Mouse (Mus musculus): Measurements from ENCODE around the gene Aspdh.

Gene Aspdh

DNA sequence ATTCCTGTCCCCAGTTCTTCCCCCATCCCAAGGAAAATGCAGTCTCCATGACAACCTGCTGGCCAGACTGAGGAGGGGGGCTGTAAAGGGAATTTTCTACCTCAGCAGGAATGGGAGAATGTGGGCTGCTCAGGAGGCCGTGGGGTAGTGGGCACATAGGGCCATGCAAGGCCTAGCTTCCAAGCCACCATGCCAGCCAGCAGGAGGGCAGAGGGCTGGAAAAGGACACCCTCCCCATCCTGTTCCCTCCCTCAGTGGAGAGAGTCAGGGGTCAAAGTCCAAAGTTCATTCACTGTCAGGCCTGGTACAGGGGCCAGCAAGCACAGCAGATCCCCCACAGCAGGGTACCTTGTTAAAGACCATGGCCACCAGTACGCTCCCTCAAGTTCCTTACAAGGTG, at the start of gene Aspdh:
Aspdh (plus strand) TSS at position 281 of the 400 bp plus-strand sequence.
- no peak for DNase-seq (ENCODE audit: low spot score in 2 of 2)

- DNase-seq (ENCODE audit: low spot score in 2 of 2), result no peak
Observed at GRCm38 (mm10) chr7:44427666-44428065, 37.5 kb upstream of the Aspdh start.

GRCm38 (mm10) chr7:44428171-44428950, 36.8 kb upstream of the Aspdh start:
- no peak for DNase-seq (ENCODE audit: low spot score in 2 of 2)

DNA sequence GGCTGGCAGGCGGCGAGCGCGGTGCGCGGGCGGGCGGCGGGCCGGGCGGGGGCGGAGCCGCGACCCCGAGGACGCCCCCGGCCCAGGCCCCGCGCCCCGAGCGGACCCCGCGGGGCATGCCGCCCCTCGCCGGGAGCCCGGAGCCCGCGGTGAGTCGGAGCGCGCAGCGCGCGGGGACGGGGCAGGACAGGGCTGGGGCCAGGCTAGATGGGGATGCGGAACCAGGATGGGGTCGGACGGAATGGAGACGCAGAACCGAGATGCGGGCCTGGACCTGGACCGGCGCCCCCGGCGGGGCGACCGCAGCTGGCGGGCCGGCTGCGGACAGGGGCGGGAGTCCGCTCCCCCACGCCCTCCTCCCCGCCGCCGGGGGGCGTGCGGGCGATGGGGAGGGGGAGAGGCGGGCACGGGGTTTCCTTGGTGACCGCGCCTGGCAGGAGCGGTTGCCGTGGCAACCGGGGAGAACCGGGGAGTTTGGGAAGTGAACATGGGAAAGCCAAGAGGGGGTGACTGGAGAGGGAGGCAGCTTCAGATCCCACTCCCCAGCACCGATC, 36.1 kb upstream of the Aspdh start, which contains the start of gene Lrrc4b:
Lrrc4b (plus strand) TSS at position 51 of the 554 bp plus-strand sequence.
- DNase-seq (ENCODE audit: low spot score in 2 of 2), result peak; percentile 77

DNA sequence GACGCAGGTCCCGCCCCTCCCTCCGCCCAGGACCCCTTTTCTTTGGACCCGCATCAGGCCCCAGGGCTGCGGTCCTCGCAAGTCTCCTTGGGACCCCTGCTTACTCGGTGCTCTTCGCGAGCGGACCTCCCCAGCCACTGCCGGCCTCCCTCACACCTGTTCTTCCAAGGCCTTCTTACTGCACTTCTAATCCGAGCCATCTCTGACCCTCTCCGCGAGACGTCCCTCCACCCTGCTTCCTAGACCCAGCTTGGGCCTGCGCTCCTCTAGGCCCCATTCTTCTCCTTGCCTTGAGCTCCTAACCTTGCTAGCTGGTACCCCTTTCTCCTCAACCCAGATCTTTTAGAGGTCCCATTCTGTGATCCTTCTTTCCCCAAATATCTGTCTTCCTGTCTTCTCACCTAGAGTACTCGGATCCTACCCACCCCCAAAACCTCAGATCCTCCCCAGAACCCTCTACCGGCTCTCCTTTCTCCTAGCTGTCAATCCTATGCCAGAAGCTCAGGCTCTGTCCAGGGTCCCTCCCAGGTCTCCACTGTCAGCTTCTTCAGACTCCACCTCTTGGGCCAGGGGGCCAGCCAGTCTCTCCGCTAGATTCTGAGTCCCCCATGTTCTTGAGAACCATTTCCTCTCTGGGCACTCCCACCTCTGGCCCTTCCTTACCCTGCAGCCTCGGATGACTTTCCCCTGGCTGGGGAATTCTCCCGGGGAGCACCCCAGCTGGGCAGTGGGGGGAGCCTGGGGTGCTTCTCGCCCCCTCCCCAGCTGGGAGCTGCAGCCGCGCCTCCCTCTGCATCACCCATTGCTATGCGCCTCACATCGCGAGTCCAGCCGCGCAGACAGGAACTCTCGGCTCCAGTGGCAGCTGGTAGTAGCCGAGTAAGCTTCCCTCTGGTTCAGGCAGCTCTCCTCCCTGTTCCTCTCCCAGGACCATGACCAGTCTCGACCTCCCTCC, 35.4 kb upstream of the Aspdh start:
- no peak for DNase-seq (ENCODE audit: low spot score in 2 of 2)

DNA sequence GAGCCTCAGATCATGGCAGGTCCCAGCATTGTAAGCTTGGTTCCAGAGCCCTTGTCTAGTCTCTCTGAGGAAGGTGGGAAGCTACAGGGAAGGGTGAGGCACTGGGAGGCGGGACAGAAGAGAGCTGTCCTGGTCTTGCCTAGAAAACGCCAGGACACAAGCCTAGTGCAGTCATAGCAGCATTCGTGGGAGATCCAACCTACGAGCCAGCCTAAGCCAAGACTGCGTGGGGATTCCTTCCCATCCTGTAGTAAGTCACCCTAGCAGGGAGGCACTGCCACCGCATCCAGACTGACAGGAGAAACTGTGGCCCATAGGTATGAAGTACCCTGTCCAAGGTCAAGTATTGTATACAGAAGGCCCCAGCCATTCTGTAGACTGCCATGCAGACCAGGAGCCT, 32.6 kb upstream of the Aspdh start:
- DNase-seq (ENCODE audit: low spot score in 2 of 2), result no peak

DNA sequence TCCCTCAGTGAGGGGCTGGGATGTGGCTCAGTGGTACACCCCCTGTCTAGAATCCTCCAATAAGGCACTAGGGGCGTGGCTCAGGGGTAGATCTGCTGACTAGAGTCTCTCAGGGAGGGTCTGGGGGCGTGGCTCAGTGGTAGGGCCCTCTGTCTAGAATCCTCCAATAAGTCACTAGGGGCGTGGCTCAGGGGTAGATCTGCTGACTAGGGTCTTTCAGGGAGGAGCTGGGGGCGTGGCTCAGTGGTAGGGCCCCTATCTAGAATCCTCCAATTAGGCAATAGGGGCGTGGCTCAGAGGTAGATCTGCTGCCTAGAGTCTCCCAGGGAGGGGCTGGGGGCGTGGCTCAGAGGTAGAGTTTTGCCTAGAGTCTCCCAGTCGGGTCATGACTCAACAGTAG, 31.8 kb upstream of the Aspdh start:
- no peak for DNase-seq (ENCODE audit: low spot score in 2 of 2)

DNA sequence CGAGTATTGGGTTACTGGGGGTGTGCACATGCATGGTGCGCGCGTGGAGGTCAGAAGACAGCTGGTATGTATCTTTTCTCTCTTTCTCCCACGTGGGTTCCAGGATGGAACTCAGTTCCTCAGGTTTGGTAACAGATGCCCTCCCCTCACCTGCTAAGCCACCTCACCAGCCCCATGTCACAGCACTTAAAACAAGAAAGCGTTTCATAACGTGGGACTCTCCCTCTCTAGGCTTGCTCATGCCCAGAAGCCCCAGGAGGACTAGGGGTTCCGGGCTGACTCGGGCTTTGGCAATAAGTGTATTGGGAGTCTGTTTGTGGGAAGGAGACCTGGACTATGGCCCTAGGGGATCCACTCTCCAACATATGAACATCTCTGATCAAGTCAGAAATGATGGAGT, 31.1 kb upstream of the Aspdh start:
- DNase-seq (ENCODE audit: low spot score in 2 of 2), result no peak

- DNase-seq (ENCODE audit: low spot score in 2 of 2), result no peak
Observed at GRCm38 (mm10) chr7:44435796-44436195, 29.4 kb upstream of the Aspdh start.

DNA sequence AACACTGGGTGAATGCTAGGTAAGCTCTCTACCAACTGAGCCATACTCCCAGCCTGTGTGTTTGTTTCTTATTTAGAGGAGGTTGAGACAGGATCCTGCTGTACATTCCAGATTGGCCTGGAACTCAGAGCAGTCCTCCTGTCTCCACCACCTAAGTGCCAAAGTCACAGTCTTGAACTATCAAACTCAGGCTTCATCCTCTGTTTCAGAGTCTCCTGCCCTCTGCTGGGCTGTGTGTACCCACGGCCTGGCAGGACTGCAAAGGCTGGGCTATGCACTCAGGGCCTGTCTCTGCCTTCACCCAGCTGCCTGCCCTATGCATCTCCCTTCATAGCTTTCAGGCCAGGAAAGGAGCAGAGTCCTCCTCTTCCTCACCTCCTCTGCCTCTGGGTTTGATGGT, 28.9 kb upstream of the Aspdh start:
- no peak for DNase-seq (ENCODE audit: low spot score in 2 of 2)

GRCm38 (mm10) chr7:44437188-44437587, 28.0 kb upstream of the Aspdh start:
- no peak for DNase-seq (ENCODE audit: low spot score in 2 of 2)

- DNase-seq (ENCODE audit: low spot score in 2 of 2), result no peak
Observed at GRCm38 (mm10) chr7:44437933-44438332, 27.3 kb upstream of the Aspdh start.

DNA sequence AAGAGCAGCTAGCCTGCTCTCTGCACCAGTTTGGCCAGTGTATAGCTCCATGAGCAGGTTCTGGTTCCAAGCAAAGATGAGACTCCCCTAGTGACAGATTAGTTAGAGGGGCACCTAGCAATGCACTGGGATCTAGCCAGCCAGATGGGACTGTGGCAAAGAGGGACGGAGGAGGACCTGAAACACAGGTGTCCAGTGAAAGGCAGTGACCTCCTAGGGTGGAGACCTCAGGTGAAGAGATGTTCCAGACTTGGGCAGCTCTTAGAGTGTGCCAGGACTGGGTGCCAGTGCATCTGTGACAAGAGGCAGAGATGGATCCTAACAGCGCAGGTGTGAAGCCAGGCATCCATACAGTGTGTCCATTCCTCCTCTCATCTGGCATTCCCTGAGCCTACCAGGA, 25.5 kb upstream of the Aspdh start:
- no peak for DNase-seq (ENCODE audit: low spot score in 2 of 2)

DNA sequence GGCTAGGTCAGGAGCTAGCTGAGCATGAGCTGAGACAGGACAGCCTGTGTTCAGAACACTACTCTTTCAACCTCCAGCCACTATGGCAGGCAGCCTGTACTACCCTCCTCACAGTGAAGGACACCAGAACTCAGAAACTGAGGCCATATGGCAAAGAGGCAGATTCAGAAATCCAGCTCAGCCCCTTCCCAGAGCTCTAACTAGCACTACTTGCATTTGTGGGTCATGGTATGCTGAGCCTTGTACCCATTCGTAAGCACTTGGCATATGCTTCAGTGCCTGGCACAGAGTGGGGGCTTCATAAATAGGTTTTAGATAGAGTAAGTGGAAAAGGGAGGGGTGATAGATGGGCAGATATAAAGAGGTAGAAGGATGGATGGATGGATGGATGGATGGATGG, 24.7 kb upstream of the Aspdh start:
- DNase-seq (ENCODE audit: low spot score in 2 of 2), result no peak

GRCm38 (mm10) chr7:44441180-44441579, 24.0 kb upstream of the Aspdh start:
- DNase-seq (ENCODE audit: low spot score in 2 of 2), result no peak

DNA sequence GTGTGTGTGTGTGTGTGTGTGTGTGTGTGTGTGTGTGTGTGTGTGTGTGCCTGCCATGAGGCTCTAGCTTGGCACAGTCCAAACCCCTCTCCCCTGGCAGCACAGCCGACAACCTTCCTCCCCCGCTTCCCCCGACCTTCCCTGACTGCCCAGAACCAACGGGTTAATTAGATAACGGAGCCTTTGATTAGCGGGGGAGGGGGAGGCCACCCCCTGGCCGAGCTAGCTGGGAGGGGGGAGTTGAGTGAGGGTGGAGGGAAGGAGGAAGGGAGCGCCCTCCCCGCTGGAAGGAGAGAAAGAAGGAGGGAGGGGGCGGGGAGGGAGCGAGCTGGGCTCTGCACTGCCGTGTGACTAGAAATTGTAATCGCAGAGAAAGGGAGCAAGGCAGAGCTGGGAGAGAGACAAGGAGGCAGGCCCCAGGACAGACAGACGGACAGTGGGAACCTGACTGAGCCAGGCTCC, 23.5 kb upstream of the Aspdh start:
- peak in 1 of 2 experiments; percentile 63 for DNase-seq (ENCODE audit: low spot score in 2 of 2)

DNA sequence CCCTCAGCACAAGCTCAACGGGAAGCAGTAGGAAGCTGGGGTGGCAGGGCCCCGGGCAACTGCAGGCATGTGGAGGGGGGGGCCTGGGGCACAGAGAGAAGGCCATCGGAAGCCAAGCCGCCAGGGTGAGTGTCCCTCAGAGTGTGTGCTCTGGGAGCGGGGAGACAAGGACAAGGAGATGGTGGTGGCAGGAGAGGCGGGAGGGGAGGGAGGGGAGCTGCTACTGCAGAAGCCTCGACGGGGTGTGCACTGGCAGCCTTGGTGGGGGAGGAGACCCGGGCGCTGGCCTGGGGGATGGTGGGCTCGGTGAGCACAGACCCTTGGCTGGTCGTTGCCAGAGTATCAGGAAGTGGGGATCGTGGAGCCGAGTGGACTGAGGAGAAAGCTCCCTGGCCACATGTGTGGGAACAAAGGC, 22.8 kb upstream of the Aspdh start:
- DNase-seq (ENCODE audit: low spot score in 2 of 2), result no peak

GRCm38 (mm10) chr7:44443268-44444173, 21.7 kb upstream of the Aspdh start:
- no peak for DNase-seq (ENCODE audit: low spot score in 2 of 2)

GRCm38 (mm10) chr7:44444886-44445527, 20.2 kb upstream of the Aspdh start:
- DNase-seq (ENCODE audit: low spot score in 2 of 2), result no peak

GRCm38 (mm10) chr7:44445528-44445923, 19.7 kb upstream of the Aspdh start:
- DNase-seq (ENCODE audit: low spot score in 2 of 2), result no peak

Measured in right cerebral cortex, postnatal 36 days (tissue).